Mouse (Mus musculus): Measurements from ENCODE around the gene Dpp10. TPM values are rescaled to one million over a fixed set of nuclear protein-coding genes. Genes with fewer than 3 reads are reported as not detected.

Gene Dpp10
- total and polyA plus RNA-seq, 2 experiments from 2014 or later: 29.9 to 76.7 TPM

DNA sequence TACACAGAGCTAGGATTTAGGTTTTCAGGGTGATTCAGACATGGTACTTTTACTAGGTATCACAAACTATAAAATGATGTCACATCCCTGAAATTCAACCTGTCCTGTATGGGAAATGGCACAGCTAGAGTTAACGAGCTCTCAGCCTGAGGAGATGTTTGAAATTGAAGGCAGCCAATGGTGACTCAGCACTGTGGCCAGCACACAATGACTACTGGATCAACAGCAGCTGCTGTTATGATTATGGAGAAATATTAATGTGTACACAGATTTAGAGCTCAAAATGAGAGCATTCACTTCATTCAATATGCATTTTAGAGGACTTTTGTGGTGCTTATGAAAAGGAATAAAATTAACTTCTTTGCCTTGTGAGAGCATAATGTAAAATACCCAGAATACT, 66.8 kb downstream of the Dpp10 start:
- Histone ChIP-seq H3K4me3 (ENCODE audit: low read depth, low read length) (no peak overlapping the region), H3K9ac (replicated peaks; ENCODE audit: low read length, poor library complexity, severe bottlenecking) (no peak overlapping the region), H3K36me3 (ENCODE audit: insufficient read depth, low read length) (no peaks in the 10 kb centered on the region), H3K9me3 (ENCODE audit: low read length) (no peaks in the 10 kb centered on the region), H3K4me1 (ENCODE audit: insufficient read depth, low read length) (no peaks in the 10 kb centered on the region), H3K27me3 (ENCODE audit: insufficient read depth, low read length) (no peaks in the 10 kb centered on the region), H3K27ac (ENCODE audit: low read depth, low read length) (no peak overlapping the region), H3K4me2 (ENCODE audit: low read depth, low read length, poor library complexity, severe bottlenecking) (no peak overlapping the region)
- WGBS: 61% methylated on average over 1 of the region's 1 CpGs
- ATAC-seq (ENCODE audit: low FRiP score) (no peak), DNase-seq (ENCODE audit: low spot score) (no peak)
- no peak for TF ChIP-seq CTCF (IDR thresholded peaks at IDR 0.05)

GRCm38 (mm10) chr1:123974621-123975020, 70.7 kb downstream of the Dpp10 start:
- 21% methylated on average over 3 of the region's 3 CpGs for WGBS
- H3K4me3 ChIP-seq (ENCODE audit: low read depth, low read length): no peak overlapping the region
- H3K9me3 ChIP-seq (ENCODE audit: low read length): no peaks in the 10 kb centered on the region

DNA sequence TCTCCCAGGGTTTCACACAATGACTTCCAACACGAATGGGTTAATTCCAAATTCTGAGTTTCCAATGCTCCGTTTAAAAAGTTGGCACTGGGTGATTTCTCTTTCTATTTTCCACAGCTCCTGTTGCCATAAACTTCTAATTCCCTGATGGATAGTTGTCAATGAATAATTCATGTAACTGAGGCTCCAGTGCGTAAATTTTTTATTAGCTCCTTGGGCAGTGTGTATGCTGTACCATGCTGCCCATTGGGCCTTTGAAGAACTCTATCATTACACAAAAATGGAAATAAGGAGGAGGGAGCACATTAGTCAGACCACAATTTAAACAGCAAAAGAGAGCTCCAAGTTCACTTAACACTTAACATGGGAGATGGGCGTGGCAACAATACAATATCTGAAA, 99.2 kb downstream of the Dpp10 start:
- H3K4me1 ChIP-seq (ENCODE audit: insufficient read depth, low read length): no peaks in the 10 kb centered on the region
- 52% methylated on average over 4 of the region's 4 CpGs for WGBS
- H3K36me3 ChIP-seq (ENCODE audit: insufficient read depth, low read length): no peaks in the 10 kb centered on the region
- H3K9ac ChIP-seq (replicated peaks; ENCODE audit: low read length, poor library complexity, severe bottlenecking): no peak overlapping the region
- ATAC-seq (ENCODE audit: low FRiP score) (no peak), DNase-seq (ENCODE audit: low spot score) (no peak)
- no peaks in the 10 kb centered on the region for H3K9me3 ChIP-seq (ENCODE audit: low read length)
- H3K27ac ChIP-seq (ENCODE audit: low read depth, low read length): no peak overlapping the region
- no peak overlapping the region for H3K4me3 ChIP-seq (ENCODE audit: low read depth, low read length)
- no peak for TF ChIP-seq CTCF (IDR thresholded peaks at IDR 0.05)
- no peaks in the 10 kb centered on the region for H3K27me3 ChIP-seq (ENCODE audit: insufficient read depth, low read length)
- H3K4me2 ChIP-seq (ENCODE audit: low read depth, low read length, poor library complexity, severe bottlenecking): no peak overlapping the region

More at GRCm38 (mm10) chr1:123974621-123975020, 70.7 kb downstream of the Dpp10 start:
- Histone ChIP-seq H3K27me3 (ENCODE audit: insufficient read depth, low read length) (no peaks in the 10 kb centered on the region), H3K36me3 (ENCODE audit: insufficient read depth, low read length) (no peaks in the 10 kb centered on the region), H3K9ac (replicated peaks; ENCODE audit: low read length, poor library complexity, severe bottlenecking) (no peak overlapping the region), H3K4me2 (ENCODE audit: low read depth, low read length, poor library complexity, severe bottlenecking) (no peak overlapping the region), H3K4me1 (ENCODE audit: insufficient read depth, low read length) (no peaks in the 10 kb centered on the region), H3K27ac (ENCODE audit: low read depth, low read length) (no peak overlapping the region)
- ATAC-seq (ENCODE audit: low FRiP score) (no peak), DNase-seq (ENCODE audit: low spot score) (peak; percentile 49)
- peak; percentile 67 for TF ChIP-seq CTCF (IDR thresholded peaks at IDR 0.05)

DNA sequence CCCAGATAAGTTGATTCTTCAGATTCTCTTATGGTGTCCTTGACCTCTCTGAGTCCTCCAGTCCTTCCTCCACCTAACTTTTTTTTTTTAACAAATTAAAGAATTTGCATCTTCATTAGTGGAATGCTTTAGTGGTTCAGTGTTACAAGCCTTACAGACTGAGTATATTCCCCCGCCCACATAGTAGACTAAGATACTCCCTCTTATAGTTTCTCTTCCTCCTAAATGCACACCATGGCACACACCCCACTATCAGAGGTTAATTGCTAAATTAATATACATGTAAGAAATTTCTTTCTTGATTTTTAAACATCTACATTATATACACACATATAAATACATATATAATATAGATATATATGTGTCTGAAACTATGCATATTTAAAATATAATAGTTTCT, 104.5 kb downstream of the Dpp10 start:
- DNase-seq (ENCODE audit: low spot score) (no peak), ATAC-seq (ENCODE audit: low FRiP score) (no peak)
- no peaks in the 10 kb centered on the region for H3K36me3 ChIP-seq (ENCODE audit: insufficient read depth, low read length)
- H3K4me3 ChIP-seq (ENCODE audit: low read depth, low read length): no peak overlapping the region
- WGBS: 89% methylated on average over 1 of the region's 1 CpGs
- no peak for TF ChIP-seq CTCF (IDR thresholded peaks at IDR 0.05)
- no peaks in the 10 kb centered on the region for H3K9me3 ChIP-seq (ENCODE audit: low read length)
- no peaks in the 10 kb centered on the region for H3K4me1 ChIP-seq (ENCODE audit: insufficient read depth, low read length)
- no peaks in the 10 kb centered on the region for H3K27me3 ChIP-seq (ENCODE audit: insufficient read depth, low read length)
- H3K27ac ChIP-seq (ENCODE audit: low read depth, low read length): no peak overlapping the region
- H3K4me2 ChIP-seq (ENCODE audit: low read depth, low read length, poor library complexity, severe bottlenecking): no peak overlapping the region
- H3K9ac ChIP-seq (replicated peaks; ENCODE audit: low read length, poor library complexity, severe bottlenecking): no peak overlapping the region

DNA sequence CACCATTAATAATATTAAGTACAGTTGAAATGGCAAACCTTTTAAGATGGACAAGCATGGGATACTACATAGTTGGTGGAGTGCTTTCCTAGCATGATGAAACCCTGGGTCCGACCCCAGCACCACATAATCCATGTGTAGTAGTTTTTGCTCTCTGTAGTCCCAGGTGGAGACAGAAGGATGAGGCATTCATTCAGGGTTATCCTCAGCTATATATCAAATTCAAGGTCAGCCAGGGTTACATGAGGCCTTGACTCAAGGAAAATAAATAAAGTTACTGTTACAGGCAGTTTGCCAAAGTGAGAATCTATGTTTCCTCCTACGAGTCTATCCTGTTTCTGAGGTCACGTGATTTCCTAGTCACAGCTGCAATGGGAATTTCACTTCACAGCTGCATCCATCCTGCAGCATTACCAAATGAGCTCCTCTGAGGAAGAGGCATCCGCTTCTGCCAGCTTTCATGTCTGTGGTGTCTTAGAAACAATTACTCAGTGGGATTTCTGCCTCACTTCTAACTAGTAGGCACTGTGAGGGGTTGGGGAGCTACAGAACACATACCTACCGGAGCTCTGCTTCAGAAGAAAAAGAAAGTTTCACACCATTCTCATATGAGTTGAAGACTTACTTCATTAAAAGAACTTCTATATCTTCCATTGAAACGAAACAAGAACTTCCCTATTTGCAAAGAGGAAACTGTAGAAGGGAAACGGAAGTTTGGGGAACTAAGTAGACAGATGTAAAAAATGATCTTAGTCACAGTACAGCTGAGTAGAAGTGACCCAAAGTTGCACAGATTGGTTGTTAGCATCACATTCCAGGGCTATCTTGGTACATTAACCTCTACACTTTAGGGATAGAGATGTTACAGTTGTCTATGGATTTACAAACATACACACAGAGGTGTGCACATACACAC, 111.3 kb downstream of the Dpp10 start:
- Histone ChIP-seq H3K4me1 (ENCODE audit: insufficient read depth, low read length) (no peaks in the 10 kb centered on the region), H3K9ac (replicated peaks; ENCODE audit: low read length, poor library complexity, severe bottlenecking) (no peak overlapping the region), H3K27me3 (ENCODE audit: insufficient read depth, low read length) (no peaks in the 10 kb centered on the region), H3K4me3 (ENCODE audit: low read depth, low read length) (no peak overlapping the region), H3K27ac (ENCODE audit: low read depth, low read length) (no peak overlapping the region), H3K9me3 (ENCODE audit: low read length) (no peaks in the 10 kb centered on the region), H3K36me3 (ENCODE audit: insufficient read depth, low read length) (no peaks in the 10 kb centered on the region), H3K4me2 (ENCODE audit: low read depth, low read length, poor library complexity, severe bottlenecking) (no peak overlapping the region)
- TF ChIP-seq CTCF (IDR thresholded peaks at IDR 0.05): no peak
- peak; percentile 8 for DNase-seq (ENCODE audit: low spot score)
- 64% methylated on average over 7 of the region's 7 CpGs for WGBS
- no peak for ATAC-seq (ENCODE audit: low FRiP score)

DNA sequence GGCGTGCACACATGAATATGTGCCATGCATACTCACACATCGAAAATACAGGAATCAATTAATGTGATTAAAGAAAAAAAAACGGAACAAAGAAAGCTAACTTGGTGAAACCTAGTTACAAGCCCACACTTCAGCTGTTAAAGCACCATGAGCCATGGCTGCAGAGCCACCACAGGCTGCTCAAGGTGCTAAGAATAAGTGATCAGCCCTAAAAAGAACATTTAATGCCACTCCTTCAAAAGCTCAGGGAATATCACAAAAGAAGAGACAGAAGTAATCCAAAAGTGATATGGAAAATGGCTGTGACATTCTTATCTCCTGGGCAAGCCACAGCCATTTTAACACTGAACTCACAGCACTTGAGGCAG, 117.4 kb downstream of the Dpp10 start:
- Histone ChIP-seq H3K36me3 (ENCODE audit: insufficient read depth, low read length) (no peaks in the 10 kb centered on the region), H3K4me1 (ENCODE audit: insufficient read depth, low read length) (no peaks in the 10 kb centered on the region), H3K9me3 (ENCODE audit: low read length) (no peaks in the 10 kb centered on the region), H3K4me3 (ENCODE audit: low read depth, low read length) (no peak overlapping the region), H3K9ac (replicated peaks; ENCODE audit: low read length, poor library complexity, severe bottlenecking) (no peak overlapping the region), H3K27ac (ENCODE audit: low read depth, low read length) (no peak overlapping the region), H3K27me3 (ENCODE audit: insufficient read depth, low read length) (no peaks in the 10 kb centered on the region), H3K4me2 (ENCODE audit: low read depth, low read length, poor library complexity, severe bottlenecking) (no peak overlapping the region)
- no peak for TF ChIP-seq CTCF (IDR thresholded peaks at IDR 0.05)
- DNase-seq (ENCODE audit: low spot score) (no peak), ATAC-seq (ENCODE audit: low FRiP score) (no peak)
- WGBS: 67% methylated on average over 3 of the region's 3 CpGs

Data from midbrain, postnatal 0 days (tissue).